Mouse (Mus musculus) cerebellum, adult 8-10 months (tissue): ENCODE measurements around the gene Setd2.

Experiments
- DNase-seq: peaks from one replicate; pipeline ENCODE4 v3.0.0; 2022

Gene Setd2

GRCm38 (mm10) chr9:110623416-110624195 is 91.2 kb downstream of the Setd2 start:
- no peak for DNase-seq

DNA sequence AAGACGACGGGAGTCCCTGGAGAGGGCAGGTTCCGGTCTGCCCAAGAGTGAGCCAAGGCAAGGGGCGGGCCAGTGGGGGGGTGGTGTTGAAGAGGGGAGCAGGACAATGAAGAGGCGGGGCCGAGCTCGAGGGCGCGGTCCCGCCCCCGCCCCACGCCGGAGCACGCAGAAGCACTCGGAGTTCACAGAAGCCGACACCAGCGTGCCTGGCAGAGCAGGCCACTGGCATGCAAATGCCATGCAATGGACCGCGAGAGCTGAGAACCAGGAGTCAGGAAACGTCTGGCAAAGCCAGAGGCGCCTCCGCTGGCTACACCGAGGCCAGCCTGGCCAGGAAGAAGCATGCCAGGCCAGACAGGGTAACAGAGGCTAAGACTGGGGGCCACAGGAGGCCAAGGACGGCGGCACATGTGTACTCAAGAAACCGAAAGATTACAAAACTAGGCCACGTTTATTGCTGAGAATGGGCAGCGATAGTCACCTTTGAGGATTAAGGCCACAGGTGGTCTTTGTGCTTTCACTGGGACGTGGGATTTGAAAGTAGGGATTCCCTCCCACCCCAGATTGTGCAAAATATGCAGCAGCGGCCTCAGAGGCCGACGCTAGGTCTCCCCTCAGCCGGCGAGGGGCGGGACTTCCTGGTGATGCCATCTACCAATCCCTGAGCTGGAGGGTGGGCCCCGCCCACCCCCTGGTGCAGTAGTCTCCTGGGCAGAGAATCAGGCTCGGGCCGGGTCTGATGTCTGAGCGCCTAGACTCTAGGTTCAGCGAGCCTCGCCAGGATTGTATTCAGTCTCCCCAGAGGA is 92.2 kb downstream of the Setd2 start, which contains the start of gene Nradd:
Gene Nradd (minus strand): TSS at position 92 of the 806 bp plus-strand sequence.
- peak; percentile 86 for DNase-seq

- DNase-seq = no peak
Measured at GRCm38 (mm10) chr9:110625350-110625908, 93.0 kb downstream of the Setd2 start.

- no peak for DNase-seq
Measured at GRCm38 (mm10) chr9:110630171-110630570, 97.8 kb downstream of the Setd2 start.

DNA sequence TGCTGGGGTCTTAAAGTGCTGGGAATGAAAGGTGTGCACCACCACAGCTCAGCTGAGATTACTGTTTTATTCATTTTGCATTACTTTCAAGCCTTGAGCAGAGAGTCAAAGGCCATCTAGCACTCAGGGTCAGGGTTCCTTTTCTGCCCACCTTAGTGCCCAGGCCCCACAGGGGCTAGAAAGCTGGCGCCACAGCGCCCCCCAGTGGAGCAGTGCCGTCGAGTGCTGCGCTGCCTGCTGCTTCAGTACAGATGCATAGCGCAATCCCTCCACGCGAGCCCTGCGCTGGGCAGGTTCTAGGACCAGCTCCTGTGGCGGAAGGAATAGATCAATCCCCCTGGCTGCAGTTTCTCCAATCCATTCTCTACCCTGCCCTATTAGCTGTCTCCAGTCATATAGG is 98.8 kb downstream of the Setd2 start:
- no peak for DNase-seq

- no peak for DNase-seq
Measured at GRCm38 (mm10) chr9:110631651-110632275, 99.4 kb downstream of the Setd2 start.

GRCm38 (mm10) chr9:110632671-110633070 is 100.3 kb downstream of the Setd2 start:
- no peak for DNase-seq

DNA sequence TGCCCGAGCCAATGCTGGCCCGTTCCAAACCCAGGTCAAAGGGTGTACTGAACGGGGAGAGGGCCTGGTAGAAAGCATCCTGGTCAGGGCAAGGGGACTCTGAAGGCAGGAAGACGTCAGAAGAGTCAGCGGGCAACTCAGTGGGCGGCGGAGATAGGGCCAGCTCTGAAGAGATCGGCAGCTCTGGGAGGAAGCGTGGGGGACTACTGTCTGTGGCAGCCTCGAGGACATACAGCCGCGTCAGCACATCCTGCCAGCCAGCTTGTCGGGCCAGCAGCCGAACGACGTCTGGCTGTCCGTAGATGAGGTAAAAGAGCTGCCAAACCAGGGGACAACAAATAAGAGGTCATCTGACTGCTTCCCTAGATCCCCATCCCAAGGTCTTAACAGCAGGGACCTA is 101.5 kb downstream of the Setd2 start:
- no peak for DNase-seq

DNA sequence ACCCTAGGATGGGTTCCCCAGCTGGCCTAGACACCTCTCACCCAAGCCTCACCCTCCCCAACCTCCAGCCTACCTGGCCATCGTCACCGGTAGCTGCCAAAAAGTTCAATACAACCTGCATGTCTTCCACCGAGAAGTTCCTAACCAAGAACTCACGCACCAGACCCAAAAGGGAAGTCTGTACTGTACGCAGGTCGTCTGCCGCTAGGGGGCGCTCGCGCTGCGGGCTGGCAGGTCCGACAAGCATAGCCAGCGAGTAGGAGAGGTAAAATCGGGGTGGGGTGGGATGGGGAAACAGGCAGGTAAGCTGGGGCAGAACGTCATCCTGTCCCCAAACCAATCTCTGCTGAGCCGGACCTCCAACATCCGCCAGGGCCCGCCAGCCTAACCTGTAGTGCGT is 102.8 kb downstream of the Setd2 start:
- peak; percentile 87 for DNase-seq

DNA sequence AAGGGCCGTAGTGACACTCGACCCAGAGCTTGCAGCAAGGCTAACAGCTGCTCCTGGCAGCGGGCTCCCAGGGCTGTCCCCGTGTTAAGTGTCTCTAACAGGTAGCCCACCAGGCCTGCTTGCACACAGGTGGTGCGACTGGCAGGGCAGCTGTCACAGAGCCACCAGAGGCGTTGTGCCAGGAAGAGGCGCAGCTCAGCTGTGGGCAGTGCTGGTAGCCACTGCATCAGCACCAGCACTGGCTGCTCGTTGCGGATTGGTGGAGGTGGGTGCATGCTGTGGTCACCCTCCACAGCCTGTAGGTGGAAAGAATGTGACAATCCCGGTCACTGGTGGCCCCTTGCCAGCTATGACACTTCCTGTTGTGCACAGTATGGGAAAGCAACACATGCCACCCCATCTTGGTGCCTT is 106.2 kb downstream of the Setd2 start:
- peak; percentile 57 for DNase-seq

DNA sequence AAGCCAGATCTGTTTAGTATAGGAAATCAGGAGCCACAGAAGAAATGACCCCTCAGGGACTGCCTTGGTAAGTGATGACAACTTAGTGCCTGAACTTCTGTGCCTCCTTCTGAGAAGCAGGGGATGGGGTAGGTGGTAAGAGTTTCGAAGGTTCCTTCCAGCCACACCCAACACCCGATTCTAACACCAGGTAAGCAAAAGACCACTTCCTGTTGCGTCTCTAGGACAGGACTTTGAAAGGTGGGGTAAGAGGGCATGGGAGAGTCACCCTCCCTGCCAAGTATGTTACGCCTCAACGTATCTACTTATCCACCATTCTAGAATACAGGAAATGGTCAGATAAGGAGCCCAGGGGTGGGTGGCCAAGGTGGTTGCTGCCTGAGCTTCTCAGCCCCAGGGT is 108.6 kb downstream of the Setd2 start:
- DNase-seq = no peak

DNA sequence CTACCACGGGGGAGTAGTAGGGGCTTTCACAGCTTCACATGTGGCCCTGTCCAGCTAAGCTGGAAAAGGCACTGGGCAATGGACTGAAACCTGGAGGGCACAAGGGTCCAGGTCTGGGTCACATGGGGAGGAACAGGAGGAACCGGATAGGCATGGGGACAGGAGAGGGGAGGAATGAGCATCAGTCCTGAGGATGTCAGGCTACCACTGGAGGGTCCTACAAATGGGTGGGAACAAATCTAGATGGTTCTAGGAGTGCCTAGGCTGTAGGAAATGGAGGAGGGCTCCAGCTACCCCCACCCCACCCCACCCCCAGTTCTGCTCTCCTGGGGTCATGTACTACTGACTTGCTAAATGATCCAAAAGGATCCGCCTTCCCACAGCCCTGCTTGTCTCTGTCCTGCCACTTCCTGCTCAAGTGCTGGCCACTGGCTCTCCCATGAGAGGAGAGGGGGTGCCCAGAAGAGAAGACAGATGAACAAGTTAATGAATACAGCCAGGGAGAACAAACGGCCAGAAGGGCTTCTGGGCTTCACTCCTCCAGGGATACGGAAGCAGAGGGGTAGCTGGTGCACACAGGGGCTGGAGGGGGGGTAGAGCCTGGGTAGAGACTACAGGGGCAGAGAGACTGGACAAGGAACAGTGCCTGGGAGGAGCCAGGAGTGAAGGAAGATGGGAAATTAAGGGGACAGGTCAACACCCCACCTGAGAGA is 110.6 kb downstream of the Setd2 start:
- DNase-seq = no peak

DNA sequence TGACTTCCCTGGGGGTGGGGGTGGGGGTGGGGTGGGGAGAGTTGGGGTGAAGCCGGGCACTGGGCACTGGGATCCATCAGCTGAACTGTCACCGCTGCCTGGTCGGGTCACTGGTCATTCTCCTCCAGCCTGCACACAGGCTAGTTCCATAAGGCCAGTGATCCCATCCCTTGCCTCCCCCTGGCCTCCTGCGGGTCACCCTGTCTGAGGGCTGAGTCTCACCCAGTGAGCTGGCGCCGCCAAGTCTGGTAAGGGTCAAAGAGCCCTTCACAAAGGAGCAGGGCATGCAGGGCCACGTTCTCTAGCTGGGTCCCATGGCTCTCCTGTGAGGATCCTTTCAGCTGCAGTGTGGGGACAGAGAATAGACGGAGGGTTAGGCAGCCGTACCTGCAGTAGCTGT is 111.4 kb downstream of the Setd2 start:
- DNase-seq = no peak

DNA sequence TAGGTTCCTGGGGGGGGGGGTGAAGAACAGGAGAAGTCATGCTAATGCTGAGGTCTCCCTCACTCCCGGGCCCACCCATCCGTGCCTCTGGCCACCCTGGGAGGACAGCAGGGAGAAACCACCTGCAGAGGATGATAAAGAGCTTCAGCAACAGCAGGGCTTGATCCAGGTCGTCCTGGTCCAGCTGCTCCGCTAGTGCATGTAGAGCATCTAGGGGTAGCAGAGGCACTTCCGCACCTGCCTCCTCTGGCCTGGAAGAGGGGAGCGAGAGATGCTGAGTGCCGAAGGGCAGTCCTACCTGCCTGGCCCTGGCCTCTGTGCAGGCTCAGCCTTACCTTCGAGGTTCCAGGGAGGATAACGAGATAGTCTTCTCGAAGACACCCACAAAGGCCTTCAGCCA is 111.9 kb downstream of the Setd2 start:
- no peak for DNase-seq

DNA sequence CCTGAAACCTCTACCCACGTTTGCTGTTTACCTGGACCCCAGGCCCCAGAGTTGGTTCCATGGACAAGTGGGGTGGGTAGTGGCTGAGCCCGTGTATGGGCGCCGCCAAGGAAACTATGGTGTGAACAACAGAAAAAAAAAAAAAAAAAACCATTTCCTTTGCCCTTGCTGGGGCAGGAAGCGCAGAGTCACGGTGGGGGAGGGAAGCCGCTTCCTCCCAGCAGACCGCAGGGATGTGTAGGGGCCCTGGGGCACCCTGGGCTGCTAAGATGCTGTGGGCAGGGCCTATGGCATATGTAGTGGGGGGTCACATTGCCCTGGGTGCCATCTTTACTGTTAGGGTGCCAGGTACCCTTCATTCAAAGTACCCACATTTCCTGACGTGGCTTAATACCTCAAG is 112.8 kb downstream of the Setd2 start:
- no peak for DNase-seq

DNA sequence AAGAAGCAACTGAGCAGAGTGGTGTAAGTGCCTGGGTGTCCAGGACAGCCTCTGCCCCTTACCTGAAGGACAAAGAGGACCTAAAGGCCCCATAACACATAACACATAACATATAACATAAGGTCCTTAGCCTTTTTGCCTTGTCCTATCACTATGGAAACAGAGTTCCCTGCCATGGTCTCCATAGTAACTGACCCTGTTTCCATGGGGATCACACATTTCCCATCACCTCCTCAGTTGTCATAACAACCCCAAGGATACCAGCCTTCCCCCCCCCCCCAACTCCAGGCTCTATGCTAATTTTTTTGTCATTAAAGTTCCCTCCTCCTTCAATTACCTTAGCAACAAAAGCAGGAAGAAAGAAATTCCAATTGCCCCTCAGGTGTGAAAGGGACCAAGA is 117.4 kb downstream of the Setd2 start:
- DNase-seq = no peak

GRCm38 (mm10) chr9:110651931-110652722 is 119.7 kb downstream of the Setd2 start:
- DNase-seq = no peak

GRCm38 (mm10) chr9:110652963-110653654 is 120.7 kb downstream of the Setd2 start:
- DNase-seq = no peak

- DNase-seq = peak; percentile 85
Measured at GRCm38 (mm10) chr9:110653655-110654461, 121.5 kb downstream of the Setd2 start, which contains the start of gene Nbeal2. Gene Nbeal2, minus strand, starts transcription at chr9:110654161.
